Mouse (Mus musculus) thymus, adult 2 months (tissue): ENCODE measurements at regions not wholly inside any gene's neighbourhood (a gene's known extent, or its start where the extent isn't known, plus 50 kb on each side); places are given as distances from the start of the nearest gene placed in this dataset.

Source experiments
- DNase-seq: peaks from one replicate; pipeline ENCODE4 v3.0.0; 2021
- H3K27ac ChIP-seq: fragments of 200-500 bp; 2 replicates; pipeline ENCODE4 v1.5.1; 2012; ENCODE audit warnings: low read length, control low read depth; ENCODE audit not compliant: control insufficient read depth, insufficient read depth
- H3K27me3 ChIP-seq: fragments of 200-500 bp; 2 replicates; pipeline ENCODE4 v1.6.1; 2012; ENCODE audit warnings: mild to moderate bottlenecking, low read length, moderate library complexity, mixed read lengths; ENCODE audit not compliant: control insufficient read depth, insufficient read depth
- H3K36me3 ChIP-seq: fragments of 200-500 bp; 2 replicates; pipeline ENCODE4 v1.6.1; 2012; ENCODE audit warnings: mild to moderate bottlenecking, low read length, moderate library complexity; ENCODE audit not compliant: control insufficient read depth, insufficient read depth
- H3K4me1 ChIP-seq: fragments of 200-500 bp; replicated peaks from 2 replicates; pipeline ENCODE4 v1.6.1; 2012; ENCODE audit warnings: low read length; ENCODE audit not compliant: control insufficient read depth, insufficient read depth
- H3K4me3 ChIP-seq: fragments of 200-500 bp; 2 replicates; pipeline ENCODE4 v1.5.1; 2012; ENCODE audit warnings: mild to moderate bottlenecking, low read length, control low read depth, moderate library complexity; ENCODE audit not compliant: control insufficient read depth, insufficient read depth
- CTCF ChIP-seq: fragments of 200-500 bp; IDR thresholded peaks from 2 replicates; pipeline ENCODE4 v1.5.1; 2012; ENCODE audit warnings: mild to moderate bottlenecking, control low read depth, low read length, moderate library complexity, borderline replicate concordance; ENCODE audit not compliant: control insufficient read depth, poor library complexity, insufficient read depth; ENCODE audit errors: extremely low read depth
- POLR2A ChIP-seq: fragments of 200-500 bp; IDR thresholded peaks from 2 replicates; pipeline ENCODE4 v1.6.1; 2012; ENCODE audit warnings: mild to moderate bottlenecking, low read length, control low read depth, moderate library complexity; ENCODE audit not compliant: control insufficient read depth, poor library complexity, insufficient read depth; ENCODE audit errors: extremely low read depth
- WGBS: fragments of 180-500 bp; shearing (Covaris S2); methylation state at CpG from one replicate; pipeline ENCODE4 v1.1.7; 2018; 5-methylcytosine and 5-hydroxymethylcytosine counted together

- Histone ChIP-seq H3K36me3 (no peaks in the 10 kb centered on the region), H3K27me3 (no peaks in the 10 kb centered on the region), H3K4me1 (no peaks in the 10 kb centered on the region), H3K4me3 (no peak overlapping the region), H3K27ac (no peak overlapping the region)
- DNase-seq = no peak
- TF ChIP-seq CTCF = no peak
- no peak for TF ChIP-seq POLR2A
- WGBS = 91% methylated on average over 4 of the region's 4 CpGs
Measured at GRCm38 (mm10) chr16:84663581-84663980, 72.0 kb downstream of the Mrpl39 start.
